19 mouse cellular contexts compared by ENCODE assay signal in genomic region chr13:111456790-111457189, GRCm38 (mm10).
"Had no signal": no experiment of that assay in that cellular context is flagged by ENCODE, and none has a peak within 500 bp of the region (broad histone marks: within the 10 kb centered on the region; RNA-seq: fewer than 3 reads in every experiment).

No protein-coding gene starts in this region.

- H3K4me3 ChIP-seq: liver, embryonic 15.5 days; midbrain, embryonic 10.5 days; midbrain, embryonic 13.5 days; myocyte; neural tube, embryonic 13.5 days; neural tube, embryonic 15.5 days had no signal

- H3K4me2 ChIP-seq: liver, embryonic 15.5 days; lung, embryonic 14.5 days; midbrain, embryonic 13.5 days; neural tube, embryonic 13.5 days; neural tube, embryonic 15.5 days had no signal

- H3K4me1 ChIP-seq: neural tube, embryonic 13.5 days; neural tube, embryonic 15.5 days had no signal

- H3K27me3 ChIP-seq: liver, embryonic 15.5 days; midbrain, embryonic 13.5 days; neural tube, embryonic 13.5 days; neural tube, embryonic 15.5 days had no signal

- H3K9ac ChIP-seq: liver, embryonic 15.5 days; lung, embryonic 14.5 days; midbrain, embryonic 13.5 days; neural tube, embryonic 13.5 days; neural tube, embryonic 15.5 days had no signal

- ATAC-seq: midbrain, embryonic 13.5 days; midbrain, embryonic 16.5 days had no signal

- DNase-seq: lung, adult 18-20 months; lung, embryonic 14.5 days; lung, postnatal 10 days; lung, postnatal 4 days; retina, postnatal 1 day; right cerebral cortex, adult 18-20 months; right cerebral cortex, postnatal 25 days; right cerebral cortex, postnatal 4 days; spleen, adult 18-20 months; thymus, adult 18-20 months; thymus, postnatal 14 days; thymus, postnatal 36 days had no signal

- H3K27ac ChIP-seq: liver, embryonic 15.5 days; midbrain, embryonic 10.5 days; midbrain, embryonic 13.5 days; neural tube, embryonic 13.5 days; neural tube, embryonic 15.5 days had no signal

- H3K9me3 ChIP-seq: liver, embryonic 15.5 days; midbrain, embryonic 10.5 days; midbrain, embryonic 13.5 days; neural tube, embryonic 13.5 days; neural tube, embryonic 15.5 days had no signal
